Mouse (Mus musculus) spleen, postnatal 36 days (tissue): ENCODE data around the gene Hgd.

Experiments used
- DNase-seq, 2 experiments: peaks; one replicate each; pipeline ENCODE4 v3.0.0; 2022; ENCODE audit warnings: low spot score in 2 of 2, mixed read lengths in 1 of 2

Hgd gene

GRCm38 (mm10) chr16:37579994-37580393, at the start of gene Hgd:
Gene Hgd, plus strand, starts transcription at chr16:37580153.
- DNase-seq: no peak

GRCm38 (mm10) chr16:37530170-37530569, 49.8 kb upstream of the Hgd start:
- no peak for DNase-seq

DNA sequence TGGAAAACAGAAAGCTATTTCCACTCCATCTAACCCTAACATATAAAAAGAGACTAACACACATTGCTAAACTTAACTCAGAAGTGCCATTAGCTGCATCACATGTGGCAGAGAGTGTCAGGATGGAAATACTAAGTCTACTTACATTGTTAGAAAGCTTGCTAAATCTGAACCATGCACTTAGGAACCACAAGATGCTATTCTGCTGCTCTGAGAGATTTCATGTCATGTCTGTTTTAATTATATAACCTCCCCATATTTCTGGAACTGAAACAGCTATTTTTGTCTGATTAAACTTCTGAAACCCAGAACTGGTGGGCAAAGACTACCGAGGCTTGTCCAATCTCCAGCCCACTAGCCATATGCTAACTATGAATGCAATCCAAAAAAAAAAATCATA, 47.9 kb upstream of the Hgd start:
- DNase-seq: no peak

DNA sequence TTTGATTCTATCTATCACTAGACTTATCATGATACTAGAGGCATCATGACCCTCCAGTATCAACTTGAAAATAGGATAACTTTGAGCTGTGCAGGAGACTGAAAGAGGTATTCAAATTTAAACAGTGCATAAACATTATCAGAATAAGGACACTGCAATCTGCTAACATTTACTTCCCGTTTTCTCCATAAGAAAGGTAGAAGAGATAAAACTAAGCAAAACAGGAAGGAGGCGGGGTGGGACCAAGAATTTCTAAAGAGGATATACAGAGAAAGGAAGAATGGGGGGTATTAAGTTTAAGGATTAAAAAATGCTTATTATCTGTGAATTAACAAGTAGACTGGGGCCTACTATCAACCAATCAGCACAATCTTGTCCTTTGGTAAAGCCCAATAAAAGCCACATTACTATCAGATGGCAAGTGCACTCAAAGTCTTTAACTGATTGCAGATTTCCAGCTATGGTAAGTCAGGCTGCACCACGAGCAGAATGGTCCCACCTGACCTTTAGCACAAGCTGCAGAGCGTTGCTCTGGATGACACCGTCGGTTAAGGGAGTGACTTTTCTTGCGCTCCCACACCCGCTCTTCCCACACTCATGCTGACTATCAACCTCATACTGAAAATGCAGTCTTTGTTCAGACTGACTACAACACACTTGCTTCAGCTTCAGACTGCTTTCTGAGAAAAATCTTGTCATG, 46.4 kb upstream of the Hgd start:
- no peak for DNase-seq

GRCm38 (mm10) chr16:37539240-37539610, 40.7 kb upstream of the Hgd start:
- DNase-seq: no peak

DNA sequence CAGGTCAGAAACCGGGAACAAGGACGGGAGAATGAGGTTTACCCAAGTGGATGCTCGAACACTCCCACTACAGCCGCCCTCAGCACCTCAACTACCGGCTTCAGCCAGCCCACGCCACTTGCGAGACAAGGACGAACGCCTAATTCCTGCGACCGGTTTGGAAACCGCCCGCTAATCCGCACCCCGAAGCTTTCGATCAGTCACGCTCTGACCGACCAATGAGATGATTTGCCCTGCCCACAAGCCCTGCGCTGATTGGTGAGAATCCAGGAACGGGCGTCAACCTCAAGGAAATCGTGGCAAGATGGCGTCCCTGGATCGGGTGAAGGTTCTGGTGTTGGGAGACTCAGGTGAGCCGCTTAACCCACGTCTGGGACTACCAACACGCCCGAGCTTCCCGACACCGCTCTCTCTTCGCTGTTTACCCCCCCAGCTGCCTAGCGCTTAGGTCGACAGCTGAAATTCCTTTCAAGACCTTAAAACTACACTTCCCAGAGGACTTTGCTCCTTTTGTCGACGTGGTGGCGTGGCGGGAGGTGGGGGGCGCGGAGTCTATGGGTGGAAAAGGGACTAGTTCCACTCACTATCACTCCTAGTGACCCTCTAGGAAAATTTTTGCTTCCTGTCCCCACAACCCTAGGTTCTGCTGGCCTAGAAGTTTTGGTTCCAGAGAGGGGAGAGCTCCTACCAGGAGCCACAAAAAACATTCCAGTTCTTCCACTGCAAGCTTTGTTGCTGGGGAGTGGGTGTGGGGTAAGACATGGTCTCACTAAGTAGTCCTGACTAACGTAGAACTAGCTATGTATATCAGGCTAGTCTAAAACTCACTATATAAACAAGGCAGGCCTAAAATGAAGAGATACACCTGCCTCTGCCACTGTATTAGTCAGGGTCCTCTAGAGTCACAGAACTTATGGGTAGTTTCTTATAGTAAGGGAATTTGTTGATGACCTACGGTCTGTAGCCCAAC, 40.1 kb upstream of the Hgd start, which contains the start of the genes Gtf2e1 and Rabl3:
Gene Gtf2e1 (minus strand): TSS at position 179 of the 970 bp plus-strand sequence.
Gene Rabl3 (plus strand): TSS at position 275 of the 970 bp plus-strand sequence.
- peak; percentile 96 to 98 for DNase-seq

- DNase-seq: no peak
Measured at GRCm38 (mm10) chr16:37540776-37541175, 39.2 kb upstream of the Hgd start.

DNA sequence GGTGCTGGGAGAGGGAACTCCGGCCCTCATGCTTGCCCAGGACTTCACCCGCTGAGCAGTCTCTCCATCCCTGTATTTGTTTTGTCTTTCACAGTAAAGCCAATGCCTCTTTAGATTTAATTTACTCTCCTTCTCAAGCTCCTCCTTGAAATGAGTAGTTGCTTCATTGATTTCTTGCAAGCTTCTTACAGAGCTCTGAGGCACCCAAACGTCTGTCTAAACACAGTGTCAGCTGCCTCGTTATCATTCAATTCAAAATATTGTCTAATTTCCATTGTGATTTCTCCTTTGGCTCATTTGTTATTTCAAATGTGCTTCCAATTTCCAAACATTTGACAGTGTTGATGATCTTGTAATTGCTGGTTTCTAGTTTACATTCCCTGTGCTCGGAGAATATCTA, 33.6 kb upstream of the Hgd start:
- DNase-seq: no peak

DNA sequence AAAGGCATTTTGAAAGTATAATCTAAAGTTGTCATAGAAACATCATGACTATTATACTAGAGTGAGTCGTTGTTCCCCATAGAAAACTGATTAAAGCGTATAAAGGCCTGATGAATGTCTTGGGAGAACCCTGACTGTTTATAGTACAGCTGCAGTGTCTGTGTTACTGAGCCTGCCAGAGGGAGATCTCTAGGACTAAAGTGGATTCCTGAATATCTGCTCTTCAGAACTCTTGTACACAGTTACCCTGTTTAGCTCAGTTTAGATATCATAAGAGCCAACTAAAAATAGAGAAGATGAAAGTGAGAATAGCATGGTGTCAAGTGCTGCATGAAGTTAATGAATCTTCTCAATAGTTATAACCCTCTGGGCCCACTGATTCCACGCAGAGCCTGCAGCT, 29.7 kb upstream of the Hgd start:
- no peak for DNase-seq

DNA sequence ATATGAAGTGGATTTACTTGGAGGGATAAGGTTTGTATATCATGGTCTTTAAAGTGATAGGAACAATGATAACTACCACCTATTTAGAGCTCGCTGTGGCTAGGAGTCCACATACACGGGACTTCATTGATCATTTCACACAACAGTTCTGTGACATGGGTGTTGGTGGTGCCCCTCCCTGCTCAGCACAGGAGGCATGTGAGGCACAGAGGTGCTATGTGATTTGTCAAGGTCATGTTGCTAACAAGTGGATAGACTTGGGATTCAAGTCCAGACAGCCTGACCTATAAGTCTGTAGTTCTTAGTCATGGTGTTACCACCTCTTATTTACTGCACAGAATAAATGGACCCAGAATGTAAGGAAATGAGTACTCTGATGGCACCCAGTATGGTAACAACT, 29.0 kb upstream of the Hgd start:
- DNase-seq: no peak

- no peak for DNase-seq
Measured at GRCm38 (mm10) chr16:37552824-37553223, 27.1 kb upstream of the Hgd start.

DNA sequence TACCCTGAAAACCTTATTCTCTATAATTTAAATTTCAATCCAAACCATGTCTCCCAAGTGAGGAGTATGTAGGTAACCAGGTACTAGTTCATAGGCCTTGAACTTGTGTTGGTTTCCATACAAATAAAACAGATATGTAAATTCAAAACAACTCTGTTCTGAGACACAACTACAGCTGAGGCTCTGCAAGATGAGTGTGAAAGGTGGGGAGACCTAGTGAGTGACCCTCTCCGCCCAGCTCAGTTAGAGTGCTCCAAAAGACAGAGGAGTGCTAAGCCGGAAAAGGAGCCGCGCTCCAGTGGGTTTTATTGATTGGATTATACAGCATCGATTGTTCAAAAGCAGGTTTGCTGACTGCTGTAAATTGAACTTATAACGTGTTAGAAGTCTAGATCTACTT, 17.5 kb upstream of the Hgd start:
- DNase-seq: no peak

DNA sequence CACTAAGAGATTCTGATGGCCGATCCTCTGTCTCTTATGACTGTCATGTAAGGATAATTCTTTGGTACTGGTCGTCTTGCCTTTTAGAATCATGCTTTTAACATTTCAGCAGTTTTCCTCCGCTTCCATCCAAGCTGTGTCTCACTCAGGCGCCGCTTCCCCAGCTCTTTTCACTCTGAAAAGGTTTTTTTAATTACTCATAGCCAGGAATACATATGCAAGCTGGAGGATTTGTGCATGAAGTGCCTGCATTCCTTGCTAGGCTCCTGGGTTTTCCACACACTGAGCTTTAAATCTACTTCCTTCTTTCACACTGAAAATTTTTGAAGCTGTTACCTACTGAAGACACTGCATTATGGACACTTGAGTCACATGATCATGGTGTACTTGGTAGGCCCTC, 17.0 kb upstream of the Hgd start:
- DNase-seq: no peak

GRCm38 (mm10) chr16:37565117-37565516, 14.8 kb upstream of the Hgd start:
- no peak for DNase-seq

DNA sequence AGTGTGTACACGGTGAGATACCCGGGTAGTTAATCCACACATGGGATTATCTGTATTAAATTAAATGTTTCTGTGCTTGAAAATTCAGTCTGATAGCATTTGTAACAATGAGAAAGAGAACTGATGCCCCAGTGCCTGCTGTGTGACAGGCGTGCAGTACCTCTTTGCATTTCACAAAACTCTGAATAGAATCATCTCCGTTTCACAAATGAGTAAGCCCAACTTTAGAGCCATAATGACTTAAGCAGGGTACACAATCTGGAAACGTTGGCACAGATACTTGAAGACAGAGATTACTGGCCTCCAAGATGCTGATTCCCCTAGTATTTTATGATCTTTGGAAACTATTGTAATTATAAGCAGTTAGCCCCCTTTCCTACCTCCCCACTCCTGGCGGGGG, 13.8 kb upstream of the Hgd start:
- DNase-seq: no peak

DNA sequence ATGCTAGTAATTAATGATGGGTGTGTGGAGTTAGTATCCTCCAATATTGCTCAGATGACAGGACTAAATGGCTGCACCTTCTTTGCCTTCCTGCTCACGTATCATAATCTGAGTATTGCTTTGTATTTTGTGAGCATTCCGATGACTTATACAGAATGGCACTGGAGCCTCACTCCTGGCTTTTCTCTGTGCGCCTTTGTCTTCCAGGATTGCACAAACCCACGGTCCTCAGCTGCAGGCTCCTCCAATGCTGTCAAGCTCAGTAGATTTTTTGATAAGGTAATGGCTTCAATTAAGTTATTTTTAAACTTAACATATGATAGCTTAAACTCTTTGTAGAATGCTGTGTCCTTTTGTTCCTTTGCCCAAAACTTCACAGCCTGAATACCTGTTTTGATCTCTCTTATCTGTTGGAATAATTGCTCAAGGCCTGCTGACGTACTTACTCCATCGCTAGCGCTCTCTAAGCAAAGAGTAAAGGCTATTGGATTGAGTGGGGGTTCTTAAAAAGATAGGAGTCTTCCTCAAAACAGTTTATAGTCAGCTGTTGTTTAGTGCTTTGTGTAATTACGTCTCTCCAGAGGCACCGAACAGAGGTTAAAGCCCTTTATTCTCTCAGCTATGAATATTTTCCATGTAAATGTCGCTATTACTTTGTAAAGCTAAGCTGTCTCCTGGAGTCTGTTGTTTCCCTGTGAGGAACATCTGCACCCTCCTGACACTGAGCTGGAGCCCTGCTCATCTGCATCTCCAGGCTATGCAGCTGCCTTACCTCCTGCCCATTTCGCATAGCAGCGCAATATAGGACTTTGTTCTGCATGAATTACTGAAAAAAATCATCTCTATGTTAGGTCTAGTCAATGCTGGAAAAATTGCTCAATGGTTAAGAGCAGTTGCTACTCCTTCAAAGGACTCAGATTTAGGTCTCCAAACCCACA, 12.6 kb upstream of the Hgd start:
- no peak for DNase-seq

- no peak for DNase-seq
Measured at GRCm38 (mm10) chr16:37571554-37571953, 8.4 kb upstream of the Hgd start.

GRCm38 (mm10) chr16:37572117-37572754, 7.7 kb upstream of the Hgd start:
- DNase-seq: no peak

DNA sequence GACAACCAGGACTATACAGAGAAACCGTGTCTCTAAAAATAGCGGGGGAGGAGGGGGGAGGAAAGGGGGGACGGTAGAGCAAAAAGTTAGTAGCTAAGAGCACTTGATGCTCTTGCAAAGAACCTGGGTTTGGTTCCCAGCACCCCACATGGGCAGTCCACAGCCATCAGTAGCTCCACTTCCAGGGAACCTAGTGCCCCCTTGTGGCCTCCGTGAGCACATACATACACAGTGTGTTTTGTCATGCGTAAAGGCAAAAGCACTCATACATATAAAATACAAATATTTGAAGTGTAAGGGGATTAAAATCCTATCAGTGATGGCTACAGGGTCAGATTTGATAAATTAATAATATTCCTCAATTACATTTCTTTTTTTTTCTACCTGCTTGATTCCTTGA, 6.9 kb upstream of the Hgd start:
- DNase-seq: no peak

DNA sequence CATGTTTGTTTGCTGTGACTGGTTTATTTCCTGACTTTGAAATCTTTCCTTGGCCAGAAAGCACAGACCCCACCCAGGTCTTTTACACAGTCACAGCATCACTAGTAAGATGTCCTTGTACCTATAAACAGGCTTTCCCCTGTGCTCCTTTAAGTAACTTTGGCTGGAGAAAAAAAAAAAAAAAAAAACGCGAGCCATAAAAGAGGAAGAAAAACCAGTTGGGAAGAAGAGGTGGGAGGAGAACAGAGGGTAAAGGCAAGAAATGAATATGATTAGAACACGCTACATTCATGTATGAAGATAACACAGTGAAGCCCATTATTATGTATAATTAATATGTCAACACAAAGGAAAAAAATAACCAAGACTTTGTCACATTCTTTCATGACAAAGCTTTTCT, 4.6 kb upstream of the Hgd start:
- no peak for DNase-seq

- no peak for DNase-seq
Measured at GRCm38 (mm10) chr16:37579591-37579990, 362 bp upstream of the Hgd start.
